Mouse (Mus musculus): ENCODE results near the gene Gm20795. TPM values are rescaled to one million over a fixed set of nuclear protein-coding genes. Genes with fewer than 3 reads are reported as not detected.
"Not testable (repeated sequence)": the region's sequence is repeated elsewhere in the genome, so short reads cannot be mapped to it uniquely, and the experiment has no call there.

Gm20795 gene
- total RNA-seq (2014; rRNA removed; ENCODE audit: low replicate concordance), result not detected in 2 replicates
- polyA plus RNA-seq (2015; fragmentation: Nextera tagmentation; extraction: Ambion mirVana), result not detected in 2 replicates

DNA sequence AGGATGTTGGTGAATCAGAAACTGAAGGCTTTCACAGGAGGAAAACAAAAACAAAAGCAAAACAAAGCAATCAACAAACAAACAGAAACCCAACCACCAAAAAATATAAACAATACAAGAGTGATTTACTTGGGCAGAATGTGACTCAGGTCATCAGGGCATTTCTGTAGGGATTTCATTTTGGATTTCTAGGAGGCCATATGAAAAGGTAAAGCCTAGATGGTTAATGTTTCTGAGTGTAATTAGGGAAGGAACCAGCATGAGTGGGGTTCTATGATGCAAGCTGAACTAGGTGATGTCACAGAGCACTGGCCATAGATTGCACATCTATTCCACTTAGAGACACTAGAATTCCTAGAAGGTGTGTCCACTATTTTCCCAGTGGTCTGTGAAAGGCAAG, at the start of gene Gm20795:
Gm20795 (plus strand) TSS at position 301 of the 400 bp plus-strand sequence.
- not testable (repeated sequence) for H3K27me3 ChIP-seq (ENCODE audit: control insufficient read depth, insufficient read depth, low read length); H3K9me3 ChIP-seq (replicated peaks; ENCODE audit: control insufficient read depth, low read length); H3K9ac ChIP-seq (replicated peaks; ENCODE audit: low read depth, low read length); DNase-seq (ENCODE audit: low spot score); H3K36me3 ChIP-seq (replicated peaks; ENCODE audit: control insufficient read depth, insufficient read depth, low read length); H3K4me2 ChIP-seq (ENCODE audit: low read depth, low read length); H3K27ac ChIP-seq (ENCODE audit: low read depth); H3K4me1 ChIP-seq (ENCODE audit: control insufficient read depth, insufficient read depth); ATAC-seq (ENCODE audit: insufficient read depth, low read depth); H3K4me3 ChIP-seq (ENCODE audit: low read depth, low read length)

- not testable (repeated sequence) for H3K36me3 ChIP-seq (replicated peaks; ENCODE audit: control insufficient read depth, insufficient read depth, low read length); DNase-seq (ENCODE audit: low spot score); H3K4me3 ChIP-seq (ENCODE audit: low read depth, low read length); ATAC-seq (ENCODE audit: insufficient read depth, low read depth); H3K9me3 ChIP-seq (replicated peaks; ENCODE audit: control insufficient read depth, low read length); H3K9ac ChIP-seq (replicated peaks; ENCODE audit: low read depth, low read length); H3K27me3 ChIP-seq (ENCODE audit: control insufficient read depth, insufficient read depth, low read length); H3K4me1 ChIP-seq (ENCODE audit: control insufficient read depth, insufficient read depth); H3K4me2 ChIP-seq (ENCODE audit: low read depth, low read length); H3K27ac ChIP-seq (ENCODE audit: low read depth)
- no CpG with 5 or more reads among the region's 3 CpGs for WGBS
Observed at GRCm38 (mm10) chrY:40775665-40776064, 29.0 kb upstream of the Gm20795 start, which contains the start of gene Gm21797. Gm21797 (minus strand) TSS chrY:40775765.

Other genes starting within 250 kb of the Gm20795 start
- not detected in 2 replicates for gene Gm21852, start 152.9 kb upstream of the Gm20795 start, total RNA-seq (2014; rRNA removed; ENCODE audit: low replicate concordance)
- not detected in 2 replicates for gene Gm21852, start 152.9 kb upstream of the Gm20795 start, polyA plus RNA-seq (2015; fragmentation: Nextera tagmentation; extraction: Ambion mirVana)
- gene Gm21797, start 29.1 kb upstream of the Gm20795 start, total RNA-seq (2014; rRNA removed; ENCODE audit: low replicate concordance), result not detected in 2 replicates
- not detected in 2 replicates for gene Gm21797, start 29.1 kb upstream of the Gm20795 start, polyA plus RNA-seq (2015; fragmentation: Nextera tagmentation; extraction: Ambion mirVana)

All from heart, postnatal 0 days (tissue).